Mouse (Mus musculus) T-helper 1 cell (primary cell): Measurements from ENCODE around the gene Ptk6.

Experiments
- in situ Hi-C: fragments of 300-600 bp; cut with MboI, MseI; formaldehyde crosslinking; loops from one replicate; pipeline ENCODE4 v1.15.1; 2025; ENCODE audit warnings: high pct_unique_total_duplicates

The Ptk6 gene

DNA sequence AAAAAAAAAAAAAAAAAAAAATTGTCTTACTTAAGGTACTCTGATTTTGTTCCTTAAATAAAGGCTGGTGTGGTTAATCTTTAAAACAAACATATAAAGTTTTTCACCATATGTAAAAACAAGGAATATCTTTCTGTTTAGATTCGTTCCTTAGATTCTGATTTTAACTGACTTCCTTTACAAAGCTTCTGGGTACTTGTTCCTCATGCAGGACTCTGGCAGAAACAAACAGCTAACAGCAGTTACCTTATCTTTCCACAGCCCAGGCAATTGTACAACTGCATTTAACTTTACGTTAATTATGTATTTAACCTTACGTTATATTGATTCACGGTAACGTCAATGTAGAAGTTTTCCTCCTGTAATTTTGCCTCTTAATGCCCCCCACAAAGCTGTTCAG, 36.1 kb downstream of the Ptk6 start:
- in situ Hi-C loops, result no loop called here

DNA sequence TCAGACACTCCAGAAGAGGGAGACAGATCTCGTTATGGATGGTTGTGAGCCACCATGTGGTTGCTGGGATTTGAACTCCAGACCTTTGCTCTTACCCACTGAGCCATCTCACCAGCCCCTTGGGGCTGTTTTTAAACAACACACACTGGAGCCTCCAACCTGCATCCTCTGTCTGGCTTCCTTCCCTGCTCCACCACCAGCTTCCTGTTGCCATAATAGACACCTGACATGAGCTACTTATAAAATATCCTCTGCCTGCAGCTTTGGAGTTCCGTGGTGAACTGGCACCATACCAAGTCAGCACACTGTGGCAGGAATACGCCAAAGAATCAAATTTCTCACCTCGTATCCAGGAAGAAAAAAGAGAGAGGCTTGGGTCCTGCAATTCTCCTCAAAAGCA, 41.8 kb downstream of the Ptk6 start:
- in situ Hi-C loops, result no loop called here

DNA sequence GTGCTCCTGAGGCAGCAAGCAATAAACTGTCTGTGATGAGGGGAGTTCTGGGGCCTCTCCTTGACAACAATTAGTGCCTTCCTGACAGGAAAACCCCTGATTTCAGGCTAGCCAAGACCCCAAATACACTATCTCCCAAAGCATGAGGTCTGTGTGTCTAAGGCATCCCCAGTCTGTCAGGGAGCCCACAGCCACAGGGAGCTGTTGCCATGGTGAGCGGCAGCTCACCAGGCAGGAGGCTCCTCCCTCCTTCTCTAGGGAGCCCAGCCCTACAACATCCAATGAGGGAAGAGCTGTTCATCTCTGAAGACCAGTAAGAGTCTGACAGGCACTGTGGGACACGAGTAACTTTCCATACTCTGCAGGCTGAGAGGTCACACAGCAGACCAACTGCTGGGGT, 42.8 kb downstream of the Ptk6 start:
- in situ Hi-C loops, result no loop called here

DNA sequence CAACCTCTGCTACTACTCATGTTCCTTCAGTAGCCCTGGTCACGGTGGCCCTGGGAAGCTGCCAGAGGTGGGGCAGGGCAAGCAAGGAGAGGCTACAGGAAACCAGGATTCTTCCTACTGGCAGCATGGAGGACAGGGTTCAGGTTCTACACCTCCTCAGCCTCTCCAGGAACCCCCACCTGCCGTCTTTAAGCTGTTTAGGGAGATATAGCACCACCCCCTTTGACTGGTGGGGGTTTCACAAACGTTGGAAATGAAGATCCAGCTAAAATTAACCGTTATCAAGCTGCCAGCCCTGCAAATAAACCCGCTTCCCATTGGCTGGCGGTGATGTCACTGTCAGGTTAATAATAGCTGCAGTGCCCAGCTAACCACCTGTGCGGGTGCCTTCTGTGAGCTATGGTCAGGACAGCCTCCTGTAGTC, 43.5 kb downstream of the Ptk6 start:
- in situ Hi-C loops, result no loop called here

DNA sequence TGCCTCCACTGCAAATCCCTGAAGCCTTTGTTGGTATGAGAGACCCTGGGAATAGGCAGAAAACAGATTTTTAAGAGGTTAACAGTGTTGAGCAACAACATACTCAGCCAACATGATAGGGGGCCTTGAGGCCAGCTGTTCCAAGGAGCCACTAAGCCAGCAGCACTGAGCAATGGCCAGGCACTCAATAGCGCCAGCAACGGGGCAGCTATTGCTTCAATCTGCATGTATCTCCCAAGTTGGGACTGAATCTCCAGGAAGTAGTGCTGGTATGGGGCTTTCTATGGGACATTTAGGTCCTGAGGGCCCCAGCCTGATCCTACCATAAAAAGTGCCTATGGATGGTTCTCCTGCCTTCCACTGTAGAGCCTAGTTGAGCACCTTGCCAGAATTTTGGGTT, 44.1 kb downstream of the Ptk6 start:
- in situ Hi-C loops, result no loop called here

DNA sequence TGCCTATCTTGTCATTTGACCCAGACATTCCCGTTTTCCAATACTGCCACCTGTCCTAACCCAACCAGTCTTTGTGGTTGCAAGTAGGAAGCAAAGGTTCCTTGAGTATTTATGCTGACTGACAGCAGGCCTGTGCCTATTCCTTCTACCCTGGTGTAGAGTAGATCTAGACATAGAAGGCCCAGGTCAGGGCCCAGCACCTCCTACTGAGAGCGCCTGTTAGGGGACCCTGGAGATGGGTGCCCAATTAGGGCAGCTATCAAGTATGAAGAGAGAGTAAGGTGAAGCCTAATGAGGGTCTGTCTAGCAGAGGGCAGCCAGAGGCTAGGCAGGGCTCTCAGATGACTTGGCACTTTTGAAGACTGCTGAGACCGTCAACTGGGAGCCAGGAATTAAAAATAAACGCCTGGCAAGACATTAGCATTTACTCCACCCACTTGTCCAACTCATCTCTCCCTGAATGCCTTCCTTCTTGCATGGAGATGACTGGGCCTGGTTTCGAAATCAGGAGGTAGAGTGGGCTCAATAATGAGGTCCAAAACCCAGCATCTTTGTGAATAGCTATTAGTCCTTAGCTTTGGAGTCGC, 44.8 kb downstream of the Ptk6 start:
- in situ Hi-C loops, result no loop called here

DNA sequence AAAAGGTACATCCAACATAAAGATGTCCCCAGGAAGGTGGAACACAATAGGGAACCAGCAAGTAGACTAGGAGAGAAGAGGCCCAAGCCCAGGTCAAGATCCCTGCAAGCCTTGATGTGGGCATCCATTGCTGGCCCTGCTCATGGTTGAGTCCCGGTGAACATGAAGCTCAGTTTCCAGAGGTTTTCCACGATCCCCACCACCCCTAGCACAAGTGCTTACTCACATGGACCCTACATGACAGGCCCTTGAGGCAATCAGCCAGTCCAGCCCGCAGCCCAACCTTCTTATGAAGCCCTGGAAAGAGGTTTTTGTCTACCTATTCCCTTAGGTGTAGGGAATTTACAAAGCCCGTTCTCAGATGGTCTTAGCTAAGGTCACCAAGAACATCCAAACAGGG, 45.4 kb downstream of the Ptk6 start:
- in situ Hi-C loops, result no loop called here

DNA sequence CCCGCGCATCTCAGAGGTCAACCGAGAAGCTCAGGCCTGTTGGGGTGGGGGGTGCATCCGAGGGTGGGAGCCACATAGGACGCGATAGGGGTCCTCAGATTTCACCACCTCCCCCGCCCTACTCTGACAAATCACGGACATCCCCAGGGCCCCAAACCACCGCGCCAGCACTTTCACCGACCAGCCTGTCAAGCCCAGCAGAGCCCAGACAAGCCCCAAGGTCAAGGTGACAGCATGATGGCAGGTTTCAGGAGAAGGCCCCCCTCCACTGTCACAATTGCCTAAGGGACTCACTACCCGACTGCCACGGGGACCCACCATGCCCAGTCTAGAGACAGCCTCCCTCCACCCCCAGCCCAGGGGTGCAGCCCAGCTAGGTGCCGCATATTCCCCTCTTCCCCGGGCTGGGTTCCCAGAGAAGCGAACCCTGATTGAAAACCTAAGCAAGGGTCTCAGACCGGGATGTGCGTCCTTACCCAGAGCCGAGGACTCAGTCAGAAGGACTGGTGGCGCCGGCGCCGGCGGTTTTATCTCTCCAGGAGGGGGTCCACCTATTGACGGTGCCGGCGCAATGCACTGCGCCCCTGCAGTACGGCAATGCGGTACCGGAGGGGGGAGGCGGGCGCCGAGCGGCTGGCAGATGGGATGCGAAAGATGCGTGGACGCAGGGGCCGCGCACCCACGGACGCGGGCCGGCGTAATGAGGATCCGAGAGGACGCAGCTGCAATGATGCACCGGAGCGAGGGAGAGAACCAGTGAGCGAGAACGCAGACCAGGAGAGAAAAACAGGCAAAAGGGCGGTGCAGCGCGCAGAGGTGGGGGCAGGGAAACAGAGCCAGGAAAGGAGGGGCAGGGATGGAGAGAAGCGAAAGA, 46.1 kb downstream of the Ptk6 start, which contains the start of gene Eef1a2:
Eef1a2 (minus strand) TSS at position 767 of the 874 bp plus-strand sequence.
- in situ Hi-C loops, result no loop called here

DNA sequence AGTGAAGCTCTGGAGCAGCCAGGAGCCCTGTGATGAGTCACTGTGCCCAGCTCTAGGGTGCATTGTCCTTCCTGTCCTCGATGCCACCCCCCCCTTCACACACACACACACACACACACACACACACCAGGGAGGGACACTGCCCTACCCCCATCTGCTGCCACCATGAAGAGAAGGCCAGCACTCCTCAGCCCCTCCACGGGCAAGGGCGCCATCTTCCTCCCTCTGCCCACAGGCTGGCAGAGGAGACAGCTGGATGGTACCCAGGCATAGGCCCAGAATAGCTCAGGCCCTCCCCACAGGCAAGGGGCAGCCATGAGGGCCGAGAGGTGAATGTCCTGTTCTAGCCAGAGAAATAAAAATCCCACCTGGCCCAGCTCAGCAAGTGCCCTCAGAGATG, 46.8 kb downstream of the Ptk6 start:
- in situ Hi-C loops, result no loop called here

DNA sequence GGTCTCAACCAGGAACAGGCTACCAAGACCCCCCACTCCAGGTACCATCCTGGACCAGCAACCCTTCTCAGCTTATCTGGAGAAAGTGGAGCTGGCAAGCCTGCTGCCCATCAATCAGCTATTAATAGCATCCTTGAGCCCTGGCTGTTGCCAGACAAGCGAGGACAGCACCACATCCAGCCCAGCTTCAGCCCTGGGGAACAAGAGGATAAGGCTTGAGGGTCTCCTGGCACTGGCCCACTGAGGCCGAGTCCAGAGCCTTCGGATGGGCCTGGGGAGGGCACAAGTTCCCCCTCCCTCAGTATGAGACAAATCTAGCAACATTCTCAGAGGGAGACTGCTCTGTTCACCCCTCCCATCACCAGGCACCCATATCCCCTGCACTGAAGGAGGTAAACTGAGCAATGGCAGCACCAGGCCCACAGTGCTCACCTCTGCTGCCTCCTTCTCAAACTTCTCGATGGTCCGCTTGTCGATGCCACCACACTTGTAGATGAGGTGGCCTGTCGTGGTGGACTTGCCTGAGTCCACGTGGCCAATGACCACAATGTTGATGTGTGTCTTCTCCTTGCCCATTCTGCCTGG, 47.7 kb downstream of the Ptk6 start:
- in situ Hi-C loops, result no loop called here

DNA sequence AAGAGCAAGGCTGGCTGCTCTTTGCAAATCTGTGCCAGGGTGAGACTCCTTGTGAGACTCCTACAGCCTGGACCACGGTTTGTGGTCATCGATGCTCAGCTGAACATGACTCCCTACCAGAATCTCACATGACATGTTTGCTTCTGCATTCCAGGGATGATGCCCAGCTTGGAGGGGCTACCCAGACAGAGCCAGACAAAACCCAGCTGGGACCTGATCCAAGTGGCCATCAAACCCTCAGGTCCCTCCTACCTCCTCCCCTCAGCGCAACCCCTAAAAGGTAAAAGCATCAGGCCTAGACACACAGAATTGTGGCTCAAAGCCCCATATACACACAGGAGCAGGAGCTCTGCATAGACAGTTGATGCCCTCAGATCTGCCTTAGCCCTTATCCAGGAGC, 48.2 kb downstream of the Ptk6 start:
- in situ Hi-C loops, result no loop called here

- in situ Hi-C loops, result no loop called here
Observed at GRCm38 (mm10) chr2:181153837-181154236, 48.8 kb downstream of the Ptk6 start.

DNA sequence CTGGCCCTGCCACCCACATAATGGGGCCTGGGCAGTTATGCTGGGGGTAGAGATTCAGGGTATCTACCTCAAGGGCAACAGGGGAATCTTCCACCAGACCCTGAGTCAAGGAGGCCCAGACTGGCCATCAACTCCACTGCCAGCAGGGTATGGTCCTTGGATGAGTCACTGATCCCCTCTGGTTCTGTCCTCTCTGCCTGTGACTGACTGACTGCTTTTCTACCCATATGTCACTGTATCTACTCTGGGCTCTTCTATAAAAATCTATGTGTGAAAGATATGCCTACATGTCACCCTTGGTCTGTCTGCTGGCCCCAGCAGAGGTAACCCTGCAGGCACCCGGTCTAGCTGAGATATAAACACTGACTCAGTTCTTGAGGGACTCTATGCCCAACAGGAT, 49.5 kb downstream of the Ptk6 start:
- in situ Hi-C loops, result no loop called here

- in situ Hi-C loops, result no loop called here
Observed at GRCm38 (mm10) chr2:181152701-181153100, 49.9 kb downstream of the Ptk6 start.

DNA sequence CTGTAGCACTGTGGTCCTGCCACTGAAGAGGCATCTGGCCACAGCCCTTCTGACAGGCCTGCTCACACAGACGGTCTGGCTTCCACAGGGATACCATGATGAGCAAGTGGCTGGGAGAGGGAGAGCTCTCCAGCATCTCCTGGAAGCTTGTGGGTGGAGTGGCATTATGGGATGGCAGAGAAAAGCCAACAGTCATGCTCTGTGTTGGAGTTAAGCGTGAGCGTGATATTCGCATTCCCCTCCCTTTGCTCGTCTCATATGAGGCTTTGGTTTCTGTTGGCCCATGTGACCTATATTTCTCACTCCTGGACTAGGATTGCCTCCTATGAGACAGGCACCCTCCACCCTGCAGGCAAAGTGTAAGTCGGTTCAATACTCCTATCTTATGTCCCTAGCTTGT, 52.3 kb downstream of the Ptk6 start:
- in situ Hi-C loops, result no loop called here

GRCm38 (mm10) chr2:181148318-181148955, 54.2 kb downstream of the Ptk6 start:
- in situ Hi-C loops, result no loop called here

DNA sequence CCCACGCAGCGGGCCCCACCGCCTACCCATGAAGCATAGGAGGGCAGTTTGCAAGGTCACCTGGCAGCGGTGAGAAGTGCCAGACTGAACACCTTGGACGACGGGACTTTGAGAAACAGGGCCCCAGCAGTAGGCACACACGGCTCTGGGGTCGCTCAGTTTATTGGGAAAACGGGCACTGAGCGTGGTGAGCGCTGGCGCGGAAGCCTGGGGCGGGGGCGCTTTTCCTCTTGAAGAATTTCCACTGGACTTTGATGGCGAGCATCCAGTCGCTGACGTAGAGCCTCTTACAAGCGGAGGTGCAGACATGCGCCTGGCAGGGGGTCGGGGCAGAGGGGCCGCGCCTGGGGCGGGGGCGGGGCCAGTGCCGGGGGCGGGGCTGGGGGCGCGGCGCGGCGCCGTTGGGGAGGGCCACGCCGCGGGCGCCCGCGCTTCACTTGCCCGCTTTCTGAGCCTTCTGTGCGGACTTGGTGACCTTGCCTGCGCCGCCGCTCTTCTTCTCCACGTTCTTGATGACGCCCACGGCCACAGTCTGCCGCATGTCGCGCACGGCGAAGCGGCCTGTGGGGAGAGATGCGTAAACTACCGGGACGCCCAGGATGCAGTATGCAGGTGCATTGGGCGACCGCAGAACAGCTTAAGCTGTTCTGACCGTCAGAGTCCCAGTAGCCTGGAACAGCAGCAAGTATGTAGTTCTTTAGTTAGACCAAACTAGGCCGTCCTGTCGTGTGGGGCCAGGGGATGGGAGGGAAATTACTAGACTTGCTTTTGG, 54.9 kb downstream of the Ptk6 start:
- in situ Hi-C loops, result no loop called here

DNA sequence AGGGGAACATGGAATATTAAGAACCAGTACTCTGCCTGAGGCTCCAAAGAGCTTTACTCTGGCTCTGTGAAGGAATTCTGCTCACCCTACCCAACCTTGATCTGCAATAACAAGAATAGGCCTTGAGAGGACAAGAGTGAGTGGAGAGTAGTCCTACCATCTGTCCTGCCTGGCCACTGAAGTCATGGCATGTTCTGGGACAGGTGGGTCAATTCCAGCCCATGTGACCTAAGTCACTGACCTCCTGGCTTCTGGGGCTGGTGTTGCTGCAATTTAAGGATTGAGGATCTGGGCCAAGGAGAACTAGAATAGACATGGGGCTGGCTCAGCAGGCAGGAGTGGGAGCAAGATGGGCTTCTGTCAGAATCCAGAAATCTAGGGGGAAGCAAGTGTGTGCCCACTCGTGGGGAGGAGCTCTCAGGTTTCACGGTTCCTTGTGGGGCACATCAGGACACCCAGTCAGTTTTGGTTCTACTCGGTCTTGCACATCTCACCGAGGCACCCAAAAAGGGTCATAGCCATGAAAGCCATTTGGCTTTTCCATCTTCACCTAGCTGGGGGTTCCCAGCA, 55.5 kb downstream of the Ptk6 start:
- in situ Hi-C loops, result no loop called here

- in situ Hi-C loops, result no loop called here
Observed at GRCm38 (mm10) chr2:181144675-181145074, 57.9 kb downstream of the Ptk6 start.
